Mouse (Mus musculus) forebrain, embryonic 13.5 days (tissue): ENCODE measurements around the gene Strap. TPM values are rescaled to one million over a fixed set of nuclear protein-coding genes. Genes with fewer than 3 reads are reported as not detected.
"Not testable (repeated sequence)": the region's sequence is repeated elsewhere in the genome, so short reads cannot be mapped to it uniquely, and the experiment has no call there.

Source experiments
- ATAC-seq: fragments of 200-750 bp; cut with Nextera tagmentation; 2 replicates; pipeline ENCODE4 v1.8.0; 2017
- H3K27ac ChIP-seq: fragments of 300-500 bp; sonication (generic); 2 replicates; pipeline ENCODE4 v1.5.1; 2015; ENCODE audit warnings: inconsistent platforms, mild to moderate bottlenecking, moderate library complexity
- H3K27me3 ChIP-seq: fragments of 300-500 bp; sonication (generic); 2 replicates; pipeline ENCODE4 v1.6.1; 2015; ENCODE audit warnings: mild to moderate bottlenecking, inconsistent platforms
- H3K36me3 ChIP-seq: fragments of 300-500 bp; sonication (generic); 2 replicates; pipeline ENCODE4 v1.6.1; 2015; ENCODE audit warnings: mild to moderate bottlenecking, inconsistent platforms; ENCODE audit not compliant: poor library complexity, severe bottlenecking
- H3K4me1 ChIP-seq: fragments of 300-500 bp; sonication (generic); 2 replicates; pipeline ENCODE4 v1.6.1; 2015; ENCODE audit warnings: inconsistent platforms
- H3K4me2 ChIP-seq: fragments of 300-500 bp; sonication (generic); 2 replicates; pipeline ENCODE4 v1.6.1; 2015; ENCODE audit warnings: inconsistent platforms, mild to moderate bottlenecking, moderate library complexity
- H3K4me3 ChIP-seq: fragments of 300-500 bp; sonication (generic); 2 replicates; pipeline ENCODE4 v1.5.1; 2015; ENCODE audit warnings: mild to moderate bottlenecking, inconsistent platforms
- H3K9ac ChIP-seq: fragments of 300-500 bp; sonication (generic); 2 replicates; pipeline ENCODE4 v1.6.1; 2015; ENCODE audit warnings: mild to moderate bottlenecking, inconsistent platforms
- H3K9me3 ChIP-seq: fragments of 300-500 bp; sonication (generic); replicated peaks from 2 replicates; pipeline ENCODE4 v1.6.1; 2016; ENCODE audit warnings: inconsistent platforms
- WGBS: fragments of 180-500 bp; shearing (Covaris S2); methylation state at CpG from one replicate; pipeline ENCODE4 v1.1.7; 2015; 5-methylcytosine and 5-hydroxymethylcytosine counted together
- polyA plus RNA-seq: library from polyadenylated mRNA; unstranded; fragments of >200 nt; fragmentation: Nextera tagmentation; extraction: Ambion mirVana; gene quantifications from 2 replicates; pipeline ENCODE4 v1.2.1, GENCODE M21; 2015

Gene Strap
- polyA plus RNA-seq, 1 experiment from 2014 or later: 194 TPM

- WGBS: 89% methylated on average over 7 of the region's 7 CpGs
Observed at GRCm38 (mm10) chr6:137703431-137703830, 31.4 kb upstream of the Strap start.

DNA sequence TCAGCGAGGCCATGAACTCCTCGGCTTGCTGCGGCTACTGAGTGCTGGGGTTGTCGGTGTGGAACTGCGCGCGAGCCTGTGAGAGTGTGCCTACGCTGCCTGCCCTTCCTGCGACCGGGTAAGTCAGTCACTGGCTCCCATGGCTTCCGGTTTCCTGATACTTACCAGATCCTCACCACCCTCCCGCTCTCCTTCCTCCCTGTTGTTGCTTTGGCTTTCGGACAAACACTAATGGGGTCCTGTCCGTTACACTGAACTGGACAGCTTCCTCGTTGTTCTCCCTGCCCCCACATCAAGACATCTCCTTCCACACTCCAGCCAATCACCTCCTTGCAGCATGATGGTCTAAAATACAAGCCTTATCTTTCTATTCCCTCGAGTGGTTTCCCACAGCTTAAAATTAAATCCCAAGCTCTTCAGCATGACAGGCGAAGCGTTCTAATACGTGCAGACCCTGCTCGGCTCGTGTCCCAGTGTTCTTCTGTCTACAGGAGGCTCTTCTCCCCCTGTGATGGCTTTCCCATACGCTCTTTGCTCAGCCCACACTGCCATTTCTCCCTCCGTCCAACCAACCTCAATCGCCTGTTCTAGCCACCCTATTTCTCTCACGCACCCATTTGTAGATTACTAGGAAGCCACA lies 30.5 kb upstream of the Strap start:
- Histone ChIP-seq H3K4me2 (no peak overlapping the region), H3K27me3 (peaks cover 8% of the 10 kb centered on the region; the same call in 1 of the 2 replicates), H3K27ac (no peak overlapping the region), H3K4me3 (no peak overlapping the region), H3K9ac (no peak overlapping the region), H3K9me3 (no peaks in the 10 kb centered on the region), H3K4me1 (peaks cover 3% of the 10 kb centered on the region; the same call in 1 of the 2 replicates), H3K36me3 (no peaks in the 10 kb centered on the region)
- ATAC-seq: no peak
- WGBS: 88% methylated on average over 25 of the region's 25 CpGs

More at GRCm38 (mm10) chr6:137703431-137703830, 31.4 kb upstream of the Strap start:
- Histone ChIP-seq H3K4me3 (no peak overlapping the region), H3K9me3 (no peaks in the 10 kb centered on the region), H3K27me3 (peaks cover 8% of the 10 kb centered on the region; the same call in 1 of the 2 replicates), H3K4me2 (no peak overlapping the region), H3K4me1 (peaks cover 11% of the 10 kb centered on the region; the same call in 1 of the 2 replicates), H3K36me3 (no peaks in the 10 kb centered on the region), H3K9ac (no peak overlapping the region), H3K27ac (no peak overlapping the region)
- ATAC-seq: no peak

DNA sequence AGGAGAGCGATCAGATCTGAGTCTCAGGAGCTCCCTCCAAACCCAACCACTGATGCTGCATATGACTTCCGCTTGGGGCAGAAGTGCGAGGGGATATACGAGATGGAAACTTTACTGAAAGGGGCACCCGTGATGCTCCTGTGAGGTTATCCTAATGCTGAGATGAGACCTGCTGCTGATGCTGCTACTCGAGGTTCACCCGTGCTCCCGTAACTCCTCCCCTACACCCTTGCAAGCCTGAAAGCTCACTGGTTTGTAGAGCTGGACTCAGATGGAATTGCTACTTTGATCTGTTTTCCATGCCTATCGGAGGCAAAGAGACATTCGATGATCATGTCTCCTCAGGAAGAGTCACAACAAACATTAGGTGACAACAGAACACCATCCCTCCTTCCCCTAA lies 28.7 kb upstream of the Strap start:
- H3K9me3 ChIP-seq: no peaks in the 10 kb centered on the region
- H3K4me2 ChIP-seq: no peak overlapping the region
- 96% methylated on average over 10 of the region's 10 CpGs for WGBS
- no peaks in the 10 kb centered on the region for H3K36me3 ChIP-seq
- peaks cover 8% of the 10 kb centered on the region; the same call in 1 of the 2 replicates for H3K27me3 ChIP-seq
- ATAC-seq: no peak
- no peak overlapping the region for H3K27ac ChIP-seq
- H3K4me1 ChIP-seq: no peaks in the 10 kb centered on the region
- H3K4me3 ChIP-seq: no peak overlapping the region
- H3K9ac ChIP-seq: no peak overlapping the region

DNA sequence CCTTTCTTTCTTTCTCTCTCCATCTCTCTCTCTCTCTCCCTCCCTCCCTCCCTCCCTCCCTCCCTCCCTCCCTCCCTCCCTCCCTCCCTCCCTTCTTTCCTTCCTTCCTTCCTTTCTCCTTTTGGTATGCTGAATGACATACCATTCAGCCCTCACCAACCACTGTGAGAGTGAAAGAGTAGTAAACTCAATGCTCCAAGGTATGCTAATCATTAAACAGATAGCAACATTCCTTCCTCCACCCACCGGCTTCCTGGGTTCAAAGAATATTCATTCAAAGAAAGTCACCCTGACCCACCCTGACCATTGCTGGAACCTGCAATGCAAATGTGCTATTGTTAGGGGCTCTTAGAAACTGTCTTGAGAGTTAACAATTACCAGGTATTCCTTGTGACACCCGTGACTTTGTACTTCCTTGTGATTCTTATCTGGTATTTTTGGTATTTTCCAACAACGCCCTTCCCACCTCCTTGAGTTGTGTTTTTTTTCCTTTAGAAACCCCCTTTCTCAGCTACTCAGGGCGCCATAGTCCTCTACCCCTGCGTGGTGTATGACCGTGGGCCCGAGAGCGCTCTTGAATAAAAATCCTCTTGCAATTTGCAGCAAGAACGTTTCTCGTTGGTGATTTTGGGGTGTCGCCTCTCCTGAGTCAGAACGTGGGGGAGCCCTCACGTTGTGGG lies 26.0 kb upstream of the Strap start:
- not testable (repeated sequence) for H3K4me3 ChIP-seq, H3K36me3 ChIP-seq, H3K9ac ChIP-seq, H3K27ac ChIP-seq, H3K27me3 ChIP-seq, ATAC-seq, H3K9me3 ChIP-seq, H3K4me1 ChIP-seq, H3K4me2 ChIP-seq
- WGBS: 90% methylated on average over 13 of the region's 13 CpGs

DNA sequence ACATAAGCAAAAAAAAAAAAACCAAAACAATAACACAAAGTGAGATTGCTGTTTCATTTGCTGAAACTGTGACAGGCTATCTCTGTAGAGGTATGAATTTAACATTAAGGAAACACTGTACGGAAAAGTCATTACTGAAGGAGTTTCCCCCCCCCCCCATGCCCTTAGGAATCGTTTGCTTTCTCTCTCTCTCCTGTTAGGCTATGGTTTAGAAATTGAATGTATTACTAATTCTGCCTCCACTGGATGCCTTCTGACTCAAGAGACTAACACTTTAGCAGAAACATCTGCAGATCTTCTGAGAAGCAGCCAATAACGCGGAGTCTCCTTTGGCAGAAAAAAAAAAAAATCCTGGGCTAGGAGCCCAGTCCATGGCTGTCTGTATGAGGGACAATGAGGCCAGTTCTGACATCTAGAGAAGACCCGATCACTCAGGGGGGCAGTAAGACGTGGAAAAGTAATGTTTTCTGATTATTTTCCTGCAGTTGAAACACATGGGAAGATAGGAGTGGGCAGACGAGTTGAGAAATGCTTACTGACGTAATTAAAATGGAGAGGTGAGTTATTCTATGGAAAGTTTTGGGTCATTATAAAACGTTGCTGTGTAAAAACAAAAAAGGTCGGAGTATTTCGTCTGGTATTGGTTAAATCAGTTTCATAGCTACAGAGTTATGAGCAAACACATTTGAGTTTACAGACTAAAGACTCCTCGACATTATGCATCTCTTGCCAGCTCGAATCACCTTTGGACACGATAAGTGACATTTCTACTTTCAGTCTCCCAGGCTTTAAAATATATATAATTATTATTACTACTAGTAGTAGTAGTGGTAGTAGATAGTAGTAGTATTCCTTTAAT lies 24.5 kb upstream of the Strap start:
- H3K9ac ChIP-seq: no peak overlapping the region
- 80% methylated on average over 14 of the region's 14 CpGs for WGBS
- H3K4me1 ChIP-seq: 0 out of 2 replicates have a peak, but pooled peaks cover 6% of the 10 kb centered on the region
- no peak overlapping the region for H3K4me3 ChIP-seq
- H3K27me3 ChIP-seq: peaks cover 9% of the 10 kb centered on the region; the same call in 1 of the 2 replicates
- H3K4me2 ChIP-seq: no peak overlapping the region
- H3K36me3 ChIP-seq: no peaks in the 10 kb centered on the region
- H3K27ac ChIP-seq: no peak overlapping the region
- ATAC-seq: no peak
- H3K9me3 ChIP-seq: no peaks in the 10 kb centered on the region

GRCm38 (mm10) chr6:137712654-137713309 lies 22.1 kb upstream of the Strap start:
- peak; percentile 45; the same call in 1 of the 2 replicates for ATAC-seq
- no peak overlapping the region for H3K9ac ChIP-seq
- 28% methylated on average over 7 of the region's 7 CpGs for WGBS
- no peaks in the 10 kb centered on the region for H3K36me3 ChIP-seq
- H3K27ac ChIP-seq: peak overlapping the region; percentile 26; the same call in 1 of the 2 replicates
- no peak overlapping the region for H3K4me3 ChIP-seq
- no peaks in the 10 kb centered on the region for H3K9me3 ChIP-seq
- no peak overlapping the region for H3K4me2 ChIP-seq
- 0 out of 2 replicates have a peak, but pooled peaks cover 6% of the 10 kb centered on the region for H3K4me1 ChIP-seq
- peaks cover 5% of the 10 kb centered on the region; the same call in 1 of the 2 replicates for H3K27me3 ChIP-seq

DNA sequence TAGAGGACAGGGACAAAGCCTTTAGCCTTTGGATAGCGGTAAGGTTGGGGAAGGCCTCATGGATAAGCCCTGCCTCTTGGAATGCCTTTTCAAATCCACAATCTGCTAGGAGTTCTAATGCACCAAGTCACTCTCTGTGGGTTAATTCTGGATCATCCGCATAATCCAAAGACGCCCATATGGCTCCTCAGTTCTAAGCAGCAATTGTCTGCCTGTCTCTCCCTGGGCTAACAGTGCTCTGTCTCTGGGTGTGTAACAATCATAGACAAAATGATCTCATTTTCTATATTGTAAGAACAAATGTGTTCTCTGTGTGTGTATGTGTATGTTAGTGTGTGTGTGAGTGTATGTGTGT lies 21.6 kb upstream of the Strap start:
- H3K4me2 ChIP-seq: no peak overlapping the region
- 0 out of 2 replicates have a peak, but pooled peaks cover 3% of the 10 kb centered on the region for H3K27me3 ChIP-seq
- no peaks in the 10 kb centered on the region for H3K36me3 ChIP-seq
- ATAC-seq: peak; percentile 53
- 0 out of 2 replicates have a peak overlapping the region, but pooled peaks have one; percentile 26 for H3K27ac ChIP-seq
- no peaks in the 10 kb centered on the region for H3K9me3 ChIP-seq
- no peak overlapping the region for H3K4me3 ChIP-seq
- H3K4me1 ChIP-seq: 0 out of 2 replicates have a peak, but pooled peaks cover 6% of the 10 kb centered on the region
- no peak overlapping the region for H3K9ac ChIP-seq
- 67% methylated on average over 3 of the region's 3 CpGs for WGBS

DNA sequence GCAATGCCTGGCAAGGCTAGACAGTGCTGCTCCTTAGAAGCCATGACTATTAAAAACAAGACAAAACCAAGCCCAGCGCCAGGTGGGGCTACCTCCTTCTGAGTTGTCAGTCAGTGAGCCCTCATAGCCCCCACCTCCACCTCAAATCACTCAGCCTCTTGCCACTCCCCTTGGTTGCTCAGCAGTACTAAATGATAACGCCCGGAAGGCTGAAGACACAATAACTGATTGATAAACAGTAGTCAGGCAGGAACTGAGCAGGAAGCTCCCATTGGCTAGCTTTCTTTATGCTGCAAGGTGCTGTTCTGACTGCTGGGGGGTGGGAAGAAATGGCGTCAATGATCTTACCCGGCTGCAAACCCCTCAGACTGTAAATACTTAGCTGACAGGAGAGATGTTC lies 18.1 kb upstream of the Strap start:
- Histone ChIP-seq H3K4me1 (0 out of 2 replicates have a peak, but pooled peaks cover 6% of the 10 kb centered on the region), H3K4me3 (no peak overlapping the region), H3K36me3 (no peaks in the 10 kb centered on the region), H3K9ac (no peak overlapping the region), H3K4me2 (no peak overlapping the region), H3K9me3 (no peaks in the 10 kb centered on the region), H3K27ac (no peak overlapping the region), H3K27me3 (0 out of 2 replicates have a peak, but pooled peaks cover 3% of the 10 kb centered on the region)
- no peak for ATAC-seq
- 58% methylated on average over 5 of the region's 5 CpGs for WGBS

- no peak for ATAC-seq
- H3K27me3 ChIP-seq: peaks cover 4% of the 10 kb centered on the region; the same call in 1 of the 2 replicates
- H3K4me2 ChIP-seq: no peak overlapping the region
- no peak overlapping the region for H3K4me3 ChIP-seq
- H3K9me3 ChIP-seq: no peaks in the 10 kb centered on the region
- no peaks in the 10 kb centered on the region for H3K4me1 ChIP-seq
- no peak overlapping the region for H3K9ac ChIP-seq
- WGBS: 92% methylated on average over 15 of the region's 15 CpGs
- no peaks in the 10 kb centered on the region for H3K36me3 ChIP-seq
- H3K27ac ChIP-seq: no peak overlapping the region
Observed at GRCm38 (mm10) chr6:137722220-137722931, 12.5 kb upstream of the Strap start.

GRCm38 (mm10) chr6:137723898-137724297 lies 11.0 kb upstream of the Strap start:
- H3K9ac ChIP-seq: no peak overlapping the region
- no peaks in the 10 kb centered on the region for H3K9me3 ChIP-seq
- H3K27ac ChIP-seq: no peak overlapping the region
- no peak overlapping the region for H3K4me2 ChIP-seq
- WGBS: 7% methylated on average over 4 of the region's 4 CpGs
- H3K4me3 ChIP-seq: no peak overlapping the region
- no peaks in the 10 kb centered on the region for H3K36me3 ChIP-seq
- peaks cover 4% of the 10 kb centered on the region; the same call in 1 of the 2 replicates for H3K27me3 ChIP-seq
- no peaks in the 10 kb centered on the region for H3K4me1 ChIP-seq
- peak; percentile 51; the same call in 1 of the 2 replicates for ATAC-seq

DNA sequence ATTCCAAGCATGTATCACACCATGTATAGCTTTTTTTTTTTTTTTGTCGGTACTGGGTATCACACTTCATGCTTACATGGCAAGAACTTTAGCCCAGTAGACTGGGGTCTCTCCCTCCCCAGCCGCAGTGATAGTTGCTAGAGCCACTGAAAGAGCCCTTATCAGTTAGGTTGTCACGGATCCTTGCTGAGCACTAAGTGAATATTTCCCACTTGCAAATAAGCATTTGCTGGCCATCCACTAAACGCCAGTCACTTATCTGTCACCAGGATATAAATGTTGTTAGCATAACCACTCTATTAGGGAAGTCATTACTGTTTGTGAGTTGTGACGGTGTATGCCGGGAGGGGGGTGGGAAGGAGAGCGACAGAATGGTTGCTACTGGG lies 425 bp upstream of the Strap start:
- WGBS: 9% methylated on average over 7 of the region's 7 CpGs
- Histone ChIP-seq H3K27me3 (peaks cover 11% of the 10 kb centered on the region), H3K36me3 (peaks cover 9% of the 10 kb centered on the region), H3K9me3 (no peaks in the 10 kb centered on the region), H3K4me3 (peak overlapping the region; percentile 93), H3K4me2 (peak overlapping the region; percentile 95), H3K4me1 (peaks cover 18% of the 10 kb centered on the region), H3K9ac (peak overlapping the region; percentile 91), H3K27ac (peak overlapping the region; percentile 48)
- peak; percentile 36 for ATAC-seq
